Mouse (Mus musculus): Measurements from ENCODE around the gene Slc35c1. TPM values are rescaled to one million over a fixed set of nuclear protein-coding genes. Genes with fewer than 3 reads are reported as not detected.

Slc35c1 gene
- polyA plus RNA-seq, 1 experiment from 2014 or later, result 12.8 TPM

DNA sequence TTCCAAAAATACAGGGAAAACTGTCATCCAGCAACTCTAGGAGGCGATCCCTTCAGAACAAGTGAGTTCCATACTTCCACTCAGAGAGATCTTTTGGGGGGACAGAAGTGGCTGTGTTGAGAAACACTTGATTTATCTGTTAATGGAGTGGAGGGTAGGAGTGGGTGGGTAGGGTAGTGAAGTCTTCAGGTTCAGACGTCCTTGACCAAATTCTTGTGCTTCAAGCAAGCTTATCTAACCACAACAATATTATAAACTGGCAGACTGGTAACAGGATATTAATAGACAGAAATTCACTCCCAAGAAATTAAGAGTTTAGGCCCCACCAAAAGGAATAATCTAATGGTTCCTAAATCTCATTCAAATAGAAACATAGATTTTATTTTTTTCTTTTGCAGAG is 30.2 kb downstream of the Slc35c1 start:
- 90% methylated on average over 2 of the region's 2 CpGs for WGBS
- no peak for DNase-seq (ENCODE audit: low spot score)
- peak overlapping the region; percentile 61 for H3K27ac ChIP-seq (replicated peaks)
- peaks cover 95% of the 10 kb centered on the region for H3K4me1 ChIP-seq
- H3K4me3 ChIP-seq, result no peak overlapping the region
- H3K27me3 ChIP-seq (ENCODE audit: low read depth, poor library complexity, severe bottlenecking), result peaks cover 4% of the 10 kb centered on the region; the same call in 1 of the 2 replicates
- peaks cover 14% of the 10 kb centered on the region for H3K36me3 ChIP-seq
- no peaks in the 10 kb centered on the region for H3K9me3 ChIP-seq (replicated peaks)

DNA sequence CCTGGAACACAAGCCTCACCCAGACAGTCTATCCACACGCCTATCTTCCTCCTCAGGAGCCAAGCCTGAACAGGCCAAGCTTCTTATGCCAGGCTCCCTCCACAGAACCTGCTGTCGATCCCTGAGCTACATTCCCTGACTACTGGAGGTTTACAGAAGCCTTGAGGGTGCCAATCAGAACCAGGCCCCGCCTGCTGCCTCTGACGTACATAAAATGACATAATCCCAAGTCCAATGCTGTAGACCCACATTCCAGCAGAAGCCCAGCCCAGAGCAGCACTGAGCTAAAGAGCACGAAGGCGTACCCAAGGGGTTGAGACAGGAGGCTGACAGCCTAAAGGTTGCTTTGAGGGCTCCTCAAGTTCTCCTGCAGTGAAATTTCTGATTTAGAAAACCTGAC is 32.5 kb downstream of the Slc35c1 start:
- DNase-seq (ENCODE audit: low spot score), result no peak
- Histone ChIP-seq H3K4me3 (no peak overlapping the region), H3K27me3 (ENCODE audit: low read depth, poor library complexity, severe bottlenecking) (no peaks in the 10 kb centered on the region), H3K4me1 (peaks cover 98% of the 10 kb centered on the region), H3K27ac (replicated peaks) (peak overlapping the region; percentile 92), H3K36me3 (peaks cover 34% of the 10 kb centered on the region), H3K9me3 (replicated peaks) (no peaks in the 10 kb centered on the region)
- 73% methylated on average over 6 of the region's 6 CpGs for WGBS

DNA sequence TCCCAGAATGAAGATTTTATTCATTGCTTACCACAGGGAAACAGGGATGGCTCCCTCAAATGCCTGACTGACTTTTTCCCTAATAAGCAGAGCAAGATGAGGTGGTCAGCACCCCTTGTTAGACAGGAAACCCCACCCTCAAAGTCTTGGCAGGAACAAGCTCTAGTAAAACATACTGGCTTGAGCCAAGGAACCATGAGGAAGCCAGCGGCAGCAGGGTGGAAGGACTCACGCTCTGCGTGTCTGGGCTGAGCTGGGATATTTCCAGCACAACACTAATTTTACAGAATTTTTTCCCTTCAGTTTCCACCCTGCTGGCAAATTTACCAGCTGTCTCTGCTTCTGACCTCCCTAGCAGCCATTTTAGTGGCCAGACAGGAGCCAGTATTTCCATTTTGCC is 33.9 kb downstream of the Slc35c1 start:
- Histone ChIP-seq H3K4me3 (no peak overlapping the region), H3K9me3 (replicated peaks) (no peaks in the 10 kb centered on the region), H3K4me1 (peaks cover 88% of the 10 kb centered on the region), H3K36me3 (peaks cover 48% of the 10 kb centered on the region), H3K27me3 (ENCODE audit: low read depth, poor library complexity, severe bottlenecking) (no peaks in the 10 kb centered on the region), H3K27ac (replicated peaks) (peak overlapping the region; percentile 92)
- DNase-seq (ENCODE audit: low spot score), result no peak
- 92% methylated on average over 3 of the region's 3 CpGs for WGBS

DNA sequence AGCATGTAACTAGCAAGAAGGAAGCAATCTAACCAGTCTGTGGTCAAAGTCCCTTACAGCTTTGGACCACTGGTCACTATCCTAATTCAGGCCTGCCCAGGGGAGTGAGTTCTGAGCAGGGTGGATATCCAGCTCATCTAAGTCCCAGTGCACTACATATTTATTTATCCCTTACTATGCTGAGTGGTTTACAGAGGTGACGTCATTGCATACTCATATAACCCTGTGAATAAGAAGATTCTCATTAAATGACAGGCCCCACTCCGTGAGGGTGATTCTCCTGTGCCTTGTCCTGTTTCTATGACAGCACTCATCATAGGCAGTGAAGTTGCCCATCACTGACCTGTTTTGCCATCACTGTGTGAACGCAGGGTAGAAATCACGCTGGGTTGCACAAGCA is 35.0 kb downstream of the Slc35c1 start:
- no peaks in the 10 kb centered on the region for H3K27me3 ChIP-seq (ENCODE audit: low read depth, poor library complexity, severe bottlenecking)
- peak overlapping the region; percentile 34; the same call in 1 of the 2 replicates for H3K4me3 ChIP-seq
- peaks cover 59% of the 10 kb centered on the region for H3K36me3 ChIP-seq
- no peaks in the 10 kb centered on the region for H3K9me3 ChIP-seq (replicated peaks)
- WGBS, result 80% methylated on average over 4 of the region's 4 CpGs
- peaks cover 77% of the 10 kb centered on the region for H3K4me1 ChIP-seq
- DNase-seq (ENCODE audit: low spot score), result no peak
- H3K27ac ChIP-seq (replicated peaks), result peak overlapping the region; percentile 92

DNA sequence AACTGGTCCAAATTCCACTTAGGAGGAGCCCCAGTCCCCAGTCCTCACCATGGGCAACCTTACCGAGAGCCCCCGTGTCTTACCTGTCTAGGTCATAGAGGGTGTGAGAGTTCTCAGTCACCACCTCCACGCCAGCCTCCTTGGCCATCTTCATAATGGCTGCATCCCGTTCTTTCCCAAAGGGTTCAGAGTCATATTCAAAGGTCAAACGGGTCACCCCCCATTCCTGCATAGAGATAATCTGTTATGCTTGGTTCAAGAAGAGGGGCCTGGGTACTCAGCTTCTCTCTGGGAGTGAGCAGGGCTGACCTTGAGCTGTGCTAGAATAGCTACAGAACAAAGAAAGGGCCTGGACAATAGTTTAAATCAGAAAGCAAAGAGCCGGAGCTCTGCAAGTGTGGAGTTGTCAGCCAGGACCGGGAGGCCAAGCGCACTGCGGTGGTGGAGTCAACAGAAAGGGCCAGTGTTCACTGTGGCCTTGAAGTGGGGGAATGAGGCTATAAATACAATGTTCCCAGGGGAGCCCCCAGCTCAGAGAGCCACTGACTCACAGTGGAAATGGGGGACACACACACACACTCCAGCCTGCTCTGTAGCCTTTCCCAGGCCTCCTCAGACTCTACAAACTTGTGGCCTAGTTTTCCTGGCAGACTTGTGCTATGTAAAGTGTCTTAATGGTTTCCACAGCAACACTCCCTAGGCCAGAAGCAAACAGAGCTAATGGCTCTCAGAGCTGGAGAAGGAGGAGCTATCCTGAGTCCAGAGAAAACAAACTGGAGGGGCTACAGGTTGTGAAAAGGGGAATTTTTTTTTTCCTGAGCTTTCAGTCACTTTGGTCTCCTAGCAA is 35.7 kb downstream of the Slc35c1 start:
- H3K36me3 ChIP-seq, result peaks cover 66% of the 10 kb centered on the region
- DNase-seq (ENCODE audit: low spot score), result peak; percentile 59
- H3K4me1 ChIP-seq, result peaks cover 70% of the 10 kb centered on the region
- H3K9me3 ChIP-seq (replicated peaks), result no peaks in the 10 kb centered on the region
- peak overlapping the region; percentile 34 for H3K4me3 ChIP-seq
- no peaks in the 10 kb centered on the region for H3K27me3 ChIP-seq (ENCODE audit: low read depth, poor library complexity, severe bottlenecking)
- H3K27ac ChIP-seq (replicated peaks), result peak overlapping the region; percentile 92
- whole genome bisulfite sequencing, result 45% methylated on average over 9 of the region's 9 CpGs

DNA sequence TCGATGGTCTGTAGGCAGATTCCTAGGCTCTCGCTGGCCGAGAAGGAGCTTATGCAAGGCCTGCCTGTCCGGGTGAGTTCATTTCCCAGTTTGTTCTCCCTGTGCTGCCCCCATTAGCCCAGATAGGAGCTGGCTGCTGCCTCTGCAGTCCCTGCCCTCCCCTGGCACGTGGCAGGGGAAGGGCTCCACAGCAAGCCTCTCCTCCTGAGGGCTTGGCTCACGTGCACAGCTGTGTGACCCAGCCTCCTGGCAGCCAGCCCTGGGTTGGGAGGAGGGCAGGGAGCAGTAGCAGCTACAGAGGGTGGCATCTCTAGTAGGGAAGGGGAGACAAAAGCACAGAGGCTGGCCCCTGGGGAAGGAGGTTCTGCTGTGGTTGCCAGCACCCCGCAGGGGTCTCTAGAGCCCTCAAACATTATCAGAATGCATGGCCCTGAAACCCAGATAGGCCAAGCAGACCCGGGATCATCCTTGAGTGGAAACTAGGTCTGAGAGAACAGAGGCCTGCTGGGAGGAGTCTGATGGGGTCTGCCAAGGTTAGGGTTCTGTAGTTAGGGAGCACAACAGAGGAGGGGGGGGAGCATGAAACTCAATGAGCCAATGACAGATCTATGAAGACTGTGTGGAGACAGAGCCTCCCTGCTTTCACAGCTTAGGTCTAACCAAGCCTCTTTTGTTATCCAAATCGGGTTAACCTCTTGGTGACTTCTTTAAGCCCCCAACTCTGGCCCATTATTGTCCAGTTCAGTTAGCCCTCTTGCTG is 36.5 kb downstream of the Slc35c1 start:
- DNase-seq (ENCODE audit: low spot score), result peak; percentile 40
- peak overlapping the region; percentile 92 for H3K27ac ChIP-seq (replicated peaks)
- peak overlapping the region; percentile 34 for H3K4me3 ChIP-seq
- peaks cover 74% of the 10 kb centered on the region for H3K36me3 ChIP-seq
- H3K27me3 ChIP-seq (ENCODE audit: low read depth, poor library complexity, severe bottlenecking), result no peaks in the 10 kb centered on the region
- peaks cover 64% of the 10 kb centered on the region for H3K4me1 ChIP-seq
- 74% methylated on average over 9 of the region's 9 CpGs for WGBS
- no peaks in the 10 kb centered on the region for H3K9me3 ChIP-seq (replicated peaks)

DNA sequence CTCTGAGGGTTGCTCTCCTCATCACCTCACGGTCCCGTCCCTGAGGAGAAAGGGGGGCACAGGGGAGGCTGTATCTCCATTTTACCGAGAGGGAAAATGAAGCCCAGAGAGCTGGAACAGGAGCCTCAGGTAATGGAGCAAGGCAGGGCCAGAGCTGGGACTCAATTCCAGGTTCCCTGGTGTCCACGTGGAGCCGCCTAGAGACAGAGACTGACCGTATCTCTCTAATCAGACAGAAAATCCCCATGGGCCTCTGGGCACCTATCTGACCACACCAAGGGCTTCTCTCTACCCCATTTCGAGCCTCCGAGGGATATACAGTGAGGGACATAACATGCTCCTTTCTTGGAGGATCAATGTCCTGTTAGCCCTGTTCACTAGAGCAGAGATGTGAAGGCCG is 37.2 kb downstream of the Slc35c1 start:
- WGBS, result 90% methylated on average over 9 of the region's 9 CpGs
- Histone ChIP-seq H3K4me1 (peaks cover 57% of the 10 kb centered on the region), H3K36me3 (peaks cover 81% of the 10 kb centered on the region), H3K27me3 (ENCODE audit: low read depth, poor library complexity, severe bottlenecking) (no peaks in the 10 kb centered on the region), H3K27ac (replicated peaks) (peak overlapping the region; percentile 92), H3K4me3 (no peak overlapping the region), H3K9me3 (replicated peaks) (no peaks in the 10 kb centered on the region)
- no peak for DNase-seq (ENCODE audit: low spot score)

DNA sequence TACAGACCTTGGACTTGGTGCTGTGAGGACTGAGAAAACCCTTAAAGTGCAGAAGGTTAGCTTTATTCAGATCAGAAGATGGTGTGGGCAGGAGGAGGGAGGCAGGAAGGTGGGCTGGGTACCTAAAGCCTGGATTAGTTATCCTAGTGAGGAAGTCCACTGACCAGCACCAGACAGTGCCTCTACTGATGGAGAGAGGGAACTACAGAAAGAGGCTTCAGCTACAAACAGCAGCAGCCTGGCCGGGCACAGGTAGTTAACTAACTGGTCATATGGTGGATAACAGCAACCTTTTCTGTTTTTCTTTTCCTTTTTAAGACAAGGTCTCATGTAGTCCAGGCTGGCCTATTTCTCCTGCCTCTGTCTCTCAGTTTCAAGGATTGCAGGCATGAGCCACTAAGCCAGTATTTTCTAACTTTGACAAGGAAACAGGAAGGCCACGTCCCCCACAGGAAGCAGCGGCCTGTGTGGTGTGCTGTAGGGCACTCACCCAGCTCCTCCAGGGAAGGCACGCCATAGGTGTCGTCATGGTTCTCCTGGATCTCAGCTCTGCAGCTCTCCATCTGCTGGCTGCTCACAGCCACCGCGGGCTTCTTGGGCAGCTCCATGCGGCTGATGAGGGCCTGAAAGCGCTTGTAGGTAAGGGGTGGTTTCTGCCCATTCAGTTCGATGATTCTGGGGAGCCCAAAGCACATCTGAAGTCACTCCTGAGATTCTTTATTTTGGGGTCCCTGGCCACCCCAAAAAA is 37.8 kb downstream of the Slc35c1 start:
- peaks cover 87% of the 10 kb centered on the region for H3K36me3 ChIP-seq
- H3K9me3 ChIP-seq (replicated peaks), result no peaks in the 10 kb centered on the region
- peaks cover 51% of the 10 kb centered on the region for H3K4me1 ChIP-seq
- no peak for DNase-seq (ENCODE audit: low spot score)
- H3K4me3 ChIP-seq, result no peak overlapping the region
- no peaks in the 10 kb centered on the region for H3K27me3 ChIP-seq (ENCODE audit: low read depth, poor library complexity, severe bottlenecking)
- WGBS, result 77% methylated on average over 10 of the region's 10 CpGs
- H3K27ac ChIP-seq (replicated peaks), result peak overlapping the region; percentile 92

DNA sequence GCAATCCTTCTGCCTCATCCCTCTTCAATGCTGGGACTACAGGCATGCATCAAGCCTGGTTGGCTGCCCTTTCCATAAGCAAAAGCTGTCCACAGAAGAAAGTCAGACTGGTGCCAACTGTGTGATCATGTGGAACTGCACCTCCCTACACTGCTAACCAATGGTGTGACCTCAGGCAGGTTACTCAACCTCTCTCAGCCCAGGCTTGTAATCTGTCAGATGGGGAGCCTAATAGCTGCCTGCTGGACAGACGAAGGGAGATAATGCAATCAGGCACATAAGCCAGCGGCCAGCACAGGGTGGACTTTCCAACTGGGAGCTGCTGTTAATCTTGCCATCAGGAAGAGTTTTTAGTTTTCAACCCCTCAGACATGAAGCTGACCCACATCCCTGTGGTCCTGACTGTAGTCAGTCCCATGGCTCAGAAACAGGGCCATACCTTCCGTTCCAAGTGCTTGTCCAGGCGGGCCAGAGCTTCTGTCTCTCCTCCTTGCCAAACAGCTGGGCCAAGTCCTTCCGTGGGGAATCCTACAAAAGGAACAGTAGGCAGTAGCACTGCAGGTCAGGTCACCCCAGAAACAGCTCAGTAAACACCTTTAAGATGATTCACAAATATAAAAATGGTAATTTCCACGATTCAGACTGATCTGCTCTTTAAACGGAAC is 38.5 kb downstream of the Slc35c1 start:
- peaks cover 94% of the 10 kb centered on the region for H3K36me3 ChIP-seq
- no peaks in the 10 kb centered on the region for H3K27me3 ChIP-seq (ENCODE audit: low read depth, poor library complexity, severe bottlenecking)
- peaks cover 44% of the 10 kb centered on the region for H3K4me1 ChIP-seq
- DNase-seq (ENCODE audit: low spot score), result no peak
- 93% methylated on average over 7 of the region's 7 CpGs for WGBS
- H3K9me3 ChIP-seq (replicated peaks), result no peaks in the 10 kb centered on the region
- H3K4me3 ChIP-seq, result no peak overlapping the region
- no peak overlapping the region for H3K27ac ChIP-seq (replicated peaks)

DNA sequence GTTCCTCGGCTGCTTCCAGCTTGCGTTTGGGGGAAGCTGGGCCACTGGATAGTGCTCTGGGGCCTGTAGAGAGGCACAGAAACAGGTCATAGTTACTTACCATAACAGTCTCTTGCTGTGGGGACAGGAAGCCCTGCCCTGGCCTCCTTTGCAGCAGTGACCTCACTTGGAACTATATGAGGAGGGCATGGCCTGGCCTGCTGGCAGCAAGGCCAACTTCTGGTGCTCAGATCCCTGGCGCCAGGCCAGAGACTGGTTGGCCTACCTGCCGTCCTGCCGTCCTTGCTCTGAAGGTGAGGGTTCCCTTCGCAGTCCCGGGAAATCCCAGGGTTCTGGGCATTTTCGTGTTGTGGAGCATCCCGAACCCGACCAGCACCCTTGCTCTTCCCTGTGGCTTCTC is 48.6 kb downstream of the Slc35c1 start:
- DNase-seq (ENCODE audit: low spot score), result no peak
- H3K4me3 ChIP-seq, result no peak overlapping the region
- H3K27ac ChIP-seq (replicated peaks), result no peak overlapping the region
- H3K9me3 ChIP-seq (replicated peaks), result no peaks in the 10 kb centered on the region
- H3K4me1 ChIP-seq, result no peaks in the 10 kb centered on the region
- peaks cover 100% of the 10 kb centered on the region for H3K36me3 ChIP-seq
- no peaks in the 10 kb centered on the region for H3K27me3 ChIP-seq (ENCODE audit: low read depth, poor library complexity, severe bottlenecking)
- 92% methylated on average over 10 of the region's 10 CpGs for WGBS

DNA sequence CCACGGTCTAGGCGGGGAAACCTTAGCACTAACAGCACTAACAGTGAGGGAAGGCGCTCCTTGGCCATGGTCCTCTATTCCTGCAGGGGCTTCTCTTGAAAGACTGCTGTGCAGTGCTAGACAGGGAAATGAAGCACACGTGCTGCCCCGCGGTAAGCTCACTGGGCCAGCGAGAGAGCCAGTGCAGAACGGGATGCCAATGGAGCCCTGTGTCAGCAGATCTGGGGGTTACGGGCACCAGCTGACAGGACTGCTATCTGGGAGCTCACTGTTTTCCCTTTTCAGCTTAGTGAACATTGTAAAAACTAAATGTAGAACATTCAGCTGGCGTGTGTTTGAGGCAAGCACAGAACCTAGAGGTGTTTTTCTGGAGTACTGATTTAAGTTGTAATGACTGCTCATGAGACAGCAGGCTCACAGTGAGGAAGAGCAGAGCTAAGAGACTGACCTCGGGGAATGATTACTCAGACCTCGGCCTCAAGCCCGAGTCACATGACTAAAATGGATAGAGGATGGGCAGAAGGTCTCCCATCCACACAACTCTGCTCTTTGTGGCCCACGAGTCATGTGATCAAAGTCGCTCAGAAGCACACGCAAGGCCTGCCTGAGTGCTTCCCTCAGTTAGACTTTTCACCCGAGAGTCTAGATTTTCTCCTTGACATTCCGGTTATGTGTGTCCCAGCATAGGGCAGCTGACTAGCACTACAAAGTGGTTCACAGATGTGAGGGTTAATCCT is 51.9 kb downstream of the Slc35c1 start:
- 90% methylated on average over 18 of the region's 18 CpGs for WGBS
- peaks cover 100% of the 10 kb centered on the region for H3K36me3 ChIP-seq
- H3K4me1 ChIP-seq, result peaks cover 14% of the 10 kb centered on the region; the same call in 1 of the 2 replicates
- no peak overlapping the region for H3K27ac ChIP-seq (replicated peaks)
- no peak for DNase-seq (ENCODE audit: low spot score)
- H3K27me3 ChIP-seq (ENCODE audit: low read depth, poor library complexity, severe bottlenecking), result no peaks in the 10 kb centered on the region
- no peaks in the 10 kb centered on the region for H3K9me3 ChIP-seq (replicated peaks)
- no peak overlapping the region for H3K4me3 ChIP-seq
